Mouse (Mus musculus) mature B cell (primary cell): ENCODE measurements around the gene Fam171a2.

Experiments
- in situ Hi-C: fragments of 300-500 bp; cut with MboI; formaldehyde crosslinking; loops from 2 replicates; pipeline ENCODE4 v1.14.3; 2019

The Fam171a2 gene

DNA sequence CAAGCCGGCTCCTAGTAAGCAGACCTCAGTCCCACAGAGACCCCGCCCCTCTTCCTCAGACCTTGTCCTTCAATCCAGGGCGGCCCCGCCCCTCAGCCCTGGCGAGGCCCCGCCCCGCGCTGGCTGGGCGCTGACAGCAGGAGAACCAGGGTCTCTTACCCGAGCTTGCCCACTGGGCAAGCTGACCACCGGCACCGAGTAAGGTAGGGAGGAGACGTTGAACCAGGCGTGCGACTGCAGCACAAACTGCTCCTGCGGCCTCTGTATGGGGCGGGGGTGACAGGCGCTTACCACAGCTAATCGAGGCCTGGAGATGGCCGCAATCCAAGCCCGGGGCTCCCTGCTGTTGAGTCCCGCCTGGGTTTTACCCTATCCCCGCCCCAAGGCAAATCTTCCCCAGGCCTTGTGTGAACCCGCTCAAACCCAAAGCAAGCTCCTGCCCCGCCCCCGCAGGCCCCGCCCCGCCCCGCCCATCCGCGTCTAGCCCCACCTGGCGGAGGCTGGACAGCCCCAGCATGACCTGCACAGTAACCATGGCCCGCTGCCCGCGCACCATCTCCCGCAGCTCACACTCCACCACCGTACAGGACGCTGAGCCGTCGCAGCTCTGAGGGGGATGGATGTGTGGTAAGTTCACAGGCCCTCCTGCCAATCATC lies 8.4 kb upstream of the Fam171a2 start:
- in situ Hi-C loops = no loop called here

DNA sequence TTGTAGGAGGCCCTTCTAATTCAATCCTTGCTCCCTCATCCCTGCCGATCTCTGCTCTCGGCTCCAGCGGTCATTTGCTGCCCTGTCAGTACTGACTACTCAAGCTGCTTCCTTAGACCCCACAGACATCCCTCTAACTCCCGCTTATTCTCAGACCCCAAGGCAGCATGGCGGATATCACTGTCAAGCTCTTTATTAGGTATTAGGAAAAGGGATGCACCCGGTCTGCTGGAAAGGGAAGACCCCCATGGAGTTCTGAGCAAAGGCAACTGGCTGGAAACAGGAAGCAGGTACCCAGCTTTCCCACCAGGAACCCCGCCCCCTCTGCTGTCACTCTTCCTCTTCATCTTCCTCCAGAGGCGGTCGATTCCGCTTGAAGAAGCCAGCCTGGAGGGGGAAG lies 5.6 kb upstream of the Fam171a2 start:
- in situ Hi-C loops = no loop called here

DNA sequence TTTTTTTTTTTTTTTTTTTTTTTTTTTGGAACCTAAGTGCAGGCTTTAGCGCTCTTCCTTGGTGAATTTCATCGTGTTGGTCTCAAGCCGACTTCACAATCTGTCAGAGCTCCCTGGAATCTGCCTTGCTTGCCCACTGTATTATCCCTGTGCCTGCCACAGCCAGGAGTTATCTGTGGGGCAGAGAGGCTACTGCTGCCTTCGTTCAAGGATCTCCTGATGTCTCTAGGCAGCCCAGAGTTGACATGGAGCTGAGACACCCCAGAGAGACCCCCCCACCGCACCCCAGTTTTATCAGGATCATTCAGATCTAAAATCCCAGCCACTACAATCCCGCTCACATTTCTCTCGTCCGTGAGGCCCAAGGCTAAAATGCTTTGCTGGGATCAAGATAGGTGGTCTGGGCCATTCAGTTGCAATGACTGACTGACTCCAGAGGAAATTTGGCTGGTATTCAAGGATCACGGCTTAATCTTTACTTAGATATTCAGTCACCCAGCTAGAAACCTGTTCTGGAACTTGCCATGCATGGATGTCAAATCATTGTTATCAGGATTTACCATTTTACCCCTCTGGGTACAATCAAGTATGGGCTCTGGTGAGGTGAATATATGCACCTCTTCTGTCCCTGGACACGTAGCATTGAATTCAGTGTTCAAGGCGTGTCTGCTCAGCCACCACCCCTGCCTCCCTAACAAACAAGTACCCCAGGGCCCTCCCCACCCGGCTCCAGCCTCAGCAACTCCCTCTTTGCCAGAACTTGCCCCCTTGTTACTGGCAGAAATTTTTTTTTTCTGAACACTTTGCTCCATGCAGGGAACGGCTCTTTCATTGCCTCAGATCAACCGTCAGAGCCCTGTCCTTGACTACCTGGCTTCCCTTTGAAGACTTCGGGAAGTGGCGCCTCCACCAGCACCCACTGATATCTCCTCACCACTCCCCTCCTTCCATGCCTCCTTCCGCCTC lies 1.8 kb upstream of the Fam171a2 start:
- in situ Hi-C loops = no loop called here

DNA sequence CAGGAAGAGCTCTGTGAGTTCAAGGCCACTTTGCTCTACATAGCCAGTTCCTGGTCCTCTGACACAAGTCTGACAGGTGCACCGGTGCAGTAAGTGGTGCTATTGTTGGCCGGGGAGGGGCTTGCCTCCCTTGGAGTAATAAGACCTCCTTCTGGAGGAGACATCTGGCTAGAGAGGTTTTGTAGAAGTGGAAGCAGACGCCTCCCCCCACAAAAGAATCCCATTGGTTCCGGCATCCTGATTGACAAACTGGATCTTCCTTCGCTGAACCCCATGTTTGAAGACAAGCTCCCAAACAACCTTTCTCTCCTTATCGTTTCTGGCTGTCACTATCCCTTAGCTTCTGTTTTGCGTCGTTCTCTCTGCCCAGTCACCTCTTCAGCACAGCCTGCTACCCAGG lies 845 bp upstream of the Fam171a2 start:
- in situ Hi-C loops = no loop called here

DNA sequence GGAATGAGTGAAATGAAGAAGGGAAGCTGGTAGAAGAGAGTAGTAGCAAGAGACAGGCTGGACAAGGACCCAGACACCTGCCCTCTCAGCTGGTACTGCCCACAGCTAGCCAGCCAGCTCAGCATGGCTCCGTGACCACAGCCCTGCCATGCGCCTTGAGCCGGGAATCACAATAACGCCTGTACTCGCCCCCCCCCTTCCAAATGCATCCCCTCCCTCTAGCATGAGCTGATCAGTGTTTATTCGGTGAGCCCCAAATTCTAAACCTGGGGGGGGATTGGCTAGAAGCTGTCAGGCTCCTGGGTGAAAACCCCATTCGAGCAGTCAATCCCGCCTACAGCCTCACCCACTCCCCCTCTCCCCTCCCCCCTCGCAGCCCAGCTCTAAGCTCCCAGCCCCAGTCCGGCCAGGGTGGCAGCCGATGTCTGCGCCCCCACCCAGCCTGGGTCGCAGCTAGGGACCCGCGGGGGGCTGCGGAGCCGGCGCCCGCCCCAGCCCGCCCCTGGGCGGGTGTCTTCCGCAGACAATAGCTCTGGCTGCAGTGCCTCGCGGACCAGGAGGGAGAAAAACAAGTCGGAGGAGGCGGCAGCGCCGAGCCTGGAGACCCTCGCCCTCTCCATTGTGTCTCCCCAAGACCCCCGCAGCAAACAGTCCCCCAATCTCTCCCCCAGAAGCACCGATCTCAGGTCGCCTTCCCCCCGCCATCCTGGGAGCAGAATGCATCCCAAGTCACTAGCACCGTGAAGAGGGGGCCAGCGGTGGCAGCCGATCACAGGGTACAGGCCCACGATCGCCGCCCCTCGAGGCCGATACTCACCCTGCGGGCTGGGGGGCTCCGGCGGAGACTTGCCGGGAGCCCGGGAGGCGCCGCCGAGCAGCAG lies 661 bp downstream of the Fam171a2 start:
- in situ Hi-C loops = no loop called here

DNA sequence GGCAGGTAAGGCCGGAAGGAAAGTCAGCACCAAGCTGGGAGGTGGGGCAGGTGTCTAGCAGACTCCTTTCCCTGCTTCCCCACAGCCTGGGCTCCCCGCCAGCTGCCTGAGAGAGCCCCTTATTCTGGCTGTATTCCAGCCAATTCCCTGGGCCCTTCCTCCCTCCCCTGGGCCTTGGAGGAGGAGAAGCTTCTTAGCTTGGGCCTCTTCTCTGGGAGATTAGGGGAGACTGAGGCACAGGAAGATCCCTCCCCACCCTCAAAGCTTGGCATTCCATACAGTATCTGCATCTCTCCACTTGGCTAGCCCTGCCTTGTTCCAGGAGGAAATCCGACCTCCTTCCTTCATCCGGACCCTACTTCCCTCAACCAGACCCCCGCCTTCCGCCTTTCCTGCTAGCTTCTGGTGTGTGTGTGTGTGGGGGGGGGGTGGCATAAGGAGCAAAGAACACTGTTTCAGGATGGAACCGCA lies 1.6 kb downstream of the Fam171a2 start:
- in situ Hi-C loops = no loop called here

DNA sequence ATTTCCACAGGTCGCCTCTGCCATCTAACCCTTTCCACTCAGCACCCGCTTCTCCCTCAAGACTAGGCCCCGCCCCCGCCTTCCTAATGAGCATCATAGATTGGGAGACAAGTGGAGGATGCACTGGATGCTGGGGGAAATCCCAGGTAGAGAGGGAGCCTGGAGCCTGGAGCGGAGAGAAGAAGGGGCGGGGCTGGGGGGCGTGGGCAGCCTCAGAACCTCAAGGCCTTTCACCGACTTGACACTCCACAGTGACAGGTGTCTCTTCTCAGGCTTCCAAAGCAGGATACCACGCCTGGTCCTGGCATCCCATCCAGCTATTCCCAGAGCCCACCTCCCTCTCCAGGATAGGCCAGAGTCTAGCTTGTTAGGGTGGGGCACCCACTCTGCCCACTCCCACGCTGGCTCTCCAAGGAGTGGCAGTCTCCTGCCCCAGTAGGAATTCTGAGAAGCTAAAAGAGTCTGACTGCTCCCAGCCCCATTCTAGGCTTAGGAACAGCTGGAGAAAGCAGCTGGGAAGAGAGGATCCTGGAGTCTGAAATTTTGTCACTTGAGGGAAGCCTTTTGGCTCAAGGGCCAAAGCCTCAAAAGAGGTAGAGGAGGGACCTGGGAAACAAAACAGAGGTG lies 2.1 kb downstream of the Fam171a2 start:
- in situ Hi-C loops = no loop called here

DNA sequence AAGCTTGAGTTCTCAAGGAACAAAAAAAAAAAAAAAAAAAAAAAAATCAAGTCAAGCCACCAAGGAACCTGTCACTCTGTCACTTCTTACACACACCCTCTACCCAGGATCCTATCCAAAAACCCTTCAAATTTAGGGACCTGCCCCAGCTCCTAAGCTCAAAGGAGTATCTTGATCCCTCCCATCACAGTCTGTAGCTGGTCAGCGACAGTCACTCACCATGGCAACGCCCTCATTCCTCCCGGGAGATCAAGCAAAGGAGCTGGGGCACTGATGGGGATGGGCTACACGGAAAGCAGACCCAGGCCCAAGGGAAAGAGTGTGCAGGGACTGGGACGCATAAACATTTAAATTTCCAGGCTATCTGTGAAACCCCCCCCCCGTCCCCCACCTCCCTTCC lies 2.7 kb downstream of the Fam171a2 start:
- in situ Hi-C loops = no loop called here

DNA sequence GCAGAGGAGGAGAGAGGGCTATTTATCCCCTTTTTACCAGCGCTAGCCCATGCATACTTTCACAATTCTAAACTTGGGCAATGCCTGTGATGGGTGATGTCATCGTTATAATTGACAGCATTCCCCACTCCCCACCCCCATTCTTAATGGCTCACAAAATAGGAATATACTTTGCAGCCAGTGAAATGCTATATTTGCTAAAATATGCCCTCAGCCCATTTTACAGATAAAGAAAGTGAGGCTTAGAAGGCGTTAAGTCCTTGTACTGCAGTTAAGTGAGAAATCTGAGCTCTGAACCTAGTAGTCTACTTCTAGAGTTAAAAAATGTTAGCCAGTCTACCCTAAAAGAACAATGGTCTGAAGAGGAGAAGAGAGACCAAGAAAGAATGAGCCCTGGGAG lies 3.2 kb downstream of the Fam171a2 start:
- in situ Hi-C loops = no loop called here

DNA sequence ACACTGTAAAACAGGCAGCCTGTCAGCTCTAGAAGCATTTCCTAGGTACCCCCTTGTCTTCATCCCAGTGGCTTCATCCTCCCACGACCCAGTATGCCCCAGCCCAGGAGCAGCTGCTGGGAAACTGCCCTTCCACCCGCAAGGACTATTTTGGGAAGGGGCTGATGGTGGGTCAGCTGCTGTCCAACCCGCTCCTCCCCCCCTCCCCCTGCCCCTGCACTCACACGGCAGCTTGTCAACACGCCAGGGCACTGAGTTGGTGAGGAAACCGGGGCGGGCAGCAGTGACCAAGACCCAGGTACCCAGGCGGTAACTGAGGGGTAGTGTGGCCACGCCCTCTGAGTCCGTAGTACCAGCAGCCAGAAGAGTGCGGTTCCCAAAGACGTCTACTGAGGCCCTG lies 3.7 kb downstream of the Fam171a2 start:
- in situ Hi-C loops = no loop called here

DNA sequence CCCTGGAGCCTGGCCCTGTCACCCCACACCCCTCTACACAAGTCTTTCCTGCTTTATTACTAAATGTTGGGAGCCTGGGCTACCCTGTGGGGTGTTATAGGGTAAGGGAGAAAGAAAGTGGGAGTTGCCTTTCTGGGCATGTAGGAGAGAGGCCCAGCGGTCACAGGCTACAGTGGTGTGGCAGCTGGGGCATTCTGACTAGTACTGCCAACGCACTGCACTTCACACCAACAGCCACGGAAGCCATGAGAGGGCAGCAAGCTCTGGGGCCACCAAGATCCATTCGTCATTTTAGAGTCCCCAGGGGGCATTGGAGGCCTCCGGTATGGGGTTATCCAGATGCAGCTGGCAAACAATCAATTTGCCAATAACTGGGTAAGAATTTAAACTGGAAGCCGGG lies 5.4 kb downstream of the Fam171a2 start:
- in situ Hi-C loops = no loop called here

DNA sequence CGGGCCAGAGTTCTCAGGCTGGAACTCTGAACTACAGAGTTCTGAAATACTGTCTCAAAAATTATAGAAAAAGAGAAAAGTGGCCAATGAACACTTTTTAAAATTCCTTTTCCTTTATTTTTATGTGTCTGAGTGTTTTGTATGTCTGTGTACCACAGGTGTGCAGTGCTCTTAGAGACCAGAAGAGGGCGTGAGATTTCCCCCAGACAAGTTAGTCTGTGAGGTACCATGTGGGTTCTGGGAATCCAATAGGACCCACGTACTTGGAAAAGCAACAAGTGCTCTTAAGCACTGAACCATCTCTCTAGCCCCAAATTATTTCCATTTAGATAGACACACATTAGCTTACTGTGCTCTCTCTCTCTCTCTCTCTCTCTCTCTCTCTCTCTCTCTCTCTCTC lies 6.0 kb downstream of the Fam171a2 start:
- in situ Hi-C loops = no loop called here

DNA sequence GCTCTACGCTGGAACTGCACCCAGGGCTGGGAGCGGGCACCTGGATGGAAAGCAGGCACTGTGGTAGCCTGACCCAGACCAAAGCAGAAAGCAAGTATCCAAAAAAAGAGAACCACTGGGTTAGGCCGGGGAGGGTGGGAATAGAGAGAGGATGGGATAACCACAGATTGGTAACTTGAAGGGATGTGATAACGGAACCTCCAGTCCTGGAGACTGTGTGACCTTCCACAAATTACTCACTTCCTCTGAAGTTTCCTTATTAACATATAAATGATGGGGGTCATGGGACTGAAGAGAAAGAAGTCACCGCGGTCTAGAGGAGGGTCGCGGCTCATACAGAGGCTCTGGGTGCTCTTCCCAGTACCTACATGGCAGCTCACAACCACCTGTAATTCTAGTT lies 7.2 kb downstream of the Fam171a2 start:
- in situ Hi-C loops = no loop called here

DNA sequence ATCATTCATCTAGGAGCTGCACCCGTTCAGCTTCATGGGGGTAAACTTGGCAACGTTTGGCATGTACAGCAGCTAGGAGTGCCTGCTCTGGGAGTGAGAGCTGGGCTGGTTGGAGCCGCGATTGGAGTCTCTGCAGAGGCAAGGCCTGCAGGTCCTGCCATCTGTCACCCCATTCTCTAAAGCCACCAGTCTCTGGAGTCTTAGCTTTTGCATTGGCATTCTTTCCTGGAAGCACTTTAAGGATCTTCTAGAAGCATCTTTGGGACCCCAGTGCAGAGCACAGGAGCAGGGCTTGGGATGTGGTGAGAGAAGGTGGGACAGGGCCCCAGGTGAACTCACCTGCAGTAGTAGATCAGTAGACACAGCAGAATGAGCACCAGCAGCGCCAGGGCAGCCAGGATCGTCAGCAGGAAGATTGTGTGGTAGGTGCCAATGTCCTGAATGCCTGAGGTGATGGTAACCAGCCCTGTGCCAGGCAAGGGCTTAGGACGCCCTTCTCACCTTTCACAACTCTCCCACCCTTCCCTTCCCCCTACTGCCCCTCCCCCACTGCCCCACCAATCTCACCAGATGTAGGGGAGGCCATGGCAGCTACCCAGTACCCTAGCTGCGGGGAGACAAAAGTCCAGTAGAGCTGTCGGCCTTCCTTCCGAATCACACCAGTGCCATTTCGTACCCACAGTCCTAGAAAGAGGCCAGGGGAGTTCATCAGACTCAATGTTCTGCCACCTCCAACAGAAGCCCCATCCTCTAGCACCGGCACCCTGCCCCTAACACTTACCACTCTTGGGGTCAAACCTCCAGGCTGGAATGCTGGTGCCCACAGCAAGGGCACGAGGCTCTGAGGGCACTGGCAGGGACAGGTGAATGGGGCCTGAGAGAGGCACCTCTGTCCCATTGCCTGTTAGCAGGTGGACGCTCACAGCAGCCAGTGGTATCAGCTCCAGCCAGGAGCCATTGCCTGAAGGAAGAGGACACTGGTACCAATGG lies 8.1 kb downstream of the Fam171a2 start:
- in situ Hi-C loops = no loop called here

DNA sequence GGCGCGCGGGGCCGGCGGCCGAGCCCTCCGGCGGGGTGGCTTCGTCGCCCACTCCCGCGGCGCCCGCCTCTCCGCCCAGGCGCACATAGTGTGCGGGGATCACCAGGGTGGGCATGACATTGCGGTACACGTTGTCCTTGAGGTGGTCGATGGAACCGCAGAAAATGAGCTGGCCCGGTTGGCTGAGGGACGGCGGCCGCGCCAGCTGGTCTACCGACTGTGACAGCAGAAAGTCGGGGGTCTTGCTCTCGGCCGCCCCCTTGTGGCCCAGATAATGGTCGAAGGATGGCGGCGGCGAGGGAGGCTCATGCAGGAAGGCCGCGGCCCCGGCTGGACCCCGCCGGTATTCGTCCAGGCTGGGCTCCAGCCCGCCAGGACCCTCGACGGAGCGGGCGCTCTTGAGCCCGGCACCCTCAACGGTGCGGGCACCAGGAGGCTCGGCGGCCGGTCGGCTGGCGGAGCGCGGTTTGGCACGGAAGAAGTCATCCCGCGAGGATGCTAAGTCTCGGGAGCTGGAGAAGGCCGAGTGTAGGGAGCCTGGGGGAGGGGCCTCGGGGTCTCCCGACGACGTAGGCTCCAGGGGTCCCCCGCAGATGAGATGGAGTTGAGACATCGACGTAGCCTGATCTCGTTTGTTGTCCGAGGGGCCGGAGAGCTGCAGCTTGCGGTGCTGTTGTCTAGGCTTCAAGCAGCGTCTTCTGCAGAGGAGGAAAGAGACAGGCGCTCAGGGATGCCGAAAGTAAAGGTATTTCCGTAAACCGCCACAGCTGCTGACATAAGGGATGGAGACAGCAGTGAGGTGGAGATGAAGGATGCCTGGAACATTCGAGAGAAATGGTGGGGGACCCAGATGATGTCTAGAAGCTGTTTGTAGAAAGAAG lies 9.0 kb downstream of the Fam171a2 start:
- in situ Hi-C loops = no loop called here

DNA sequence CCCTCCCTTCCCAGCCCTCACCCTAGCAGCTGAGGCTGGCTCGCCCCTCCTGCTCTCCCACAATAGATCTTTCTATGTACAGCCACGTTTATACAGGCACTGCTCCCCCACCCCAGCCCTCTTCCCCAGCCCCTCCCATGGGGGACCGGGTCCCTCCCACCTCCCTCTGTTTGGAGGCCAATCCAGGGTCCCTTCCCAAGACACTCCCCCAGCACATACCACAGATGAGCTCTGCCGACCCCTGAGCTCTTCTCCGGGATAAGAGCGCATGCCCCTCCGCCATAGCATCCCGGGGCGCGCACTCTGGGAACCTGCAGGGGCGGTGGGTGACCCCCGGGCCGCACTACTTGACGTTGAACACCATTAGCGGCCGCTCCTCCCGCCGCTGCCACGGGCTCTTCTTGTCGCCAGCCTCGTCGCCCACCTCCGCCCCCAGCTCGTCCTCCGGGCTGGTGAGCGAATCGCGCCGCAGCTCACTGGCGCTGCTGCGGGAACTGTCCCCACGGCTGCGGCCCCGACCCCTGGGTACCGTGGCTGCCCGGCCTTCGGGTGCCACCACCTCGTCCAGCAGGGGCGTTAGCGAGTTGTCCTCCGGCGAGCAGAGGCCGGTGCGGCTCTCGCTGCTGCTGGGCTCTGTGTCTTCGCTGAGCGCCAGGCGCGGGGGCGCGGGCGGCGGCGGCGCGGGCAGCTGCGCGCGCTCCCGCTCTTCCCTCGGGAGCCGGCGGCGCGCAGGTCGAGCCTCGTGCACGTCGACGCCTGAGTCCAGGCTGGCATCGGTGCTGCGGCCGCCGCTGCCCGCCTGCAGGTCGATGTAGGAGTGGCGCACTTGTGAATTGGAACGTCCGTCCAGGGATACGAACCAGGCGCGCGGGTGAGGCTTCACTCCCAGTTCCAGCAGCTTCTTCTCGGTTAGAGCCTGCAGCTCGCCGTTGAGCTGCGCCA lies 10.1 kb downstream of the Fam171a2 start:
- in situ Hi-C loops = no loop called here

DNA sequence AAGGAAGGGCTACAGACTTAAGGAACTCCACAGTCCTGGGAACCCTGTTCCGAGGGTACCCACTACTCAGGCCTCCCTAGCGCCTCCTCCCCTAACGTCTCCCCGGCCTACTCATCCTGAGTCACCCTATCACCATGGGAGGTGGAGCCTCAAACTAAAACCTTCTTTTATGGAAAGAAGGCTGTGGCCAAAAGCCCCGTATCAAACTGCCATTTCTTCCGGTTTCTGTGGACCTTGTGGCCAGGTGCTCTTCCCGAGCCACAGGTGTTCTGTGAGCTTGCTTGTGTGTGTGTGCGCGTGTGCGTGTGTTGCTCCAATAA lies 11.1 kb downstream of the Fam171a2 start:
- in situ Hi-C loops = no loop called here

DNA sequence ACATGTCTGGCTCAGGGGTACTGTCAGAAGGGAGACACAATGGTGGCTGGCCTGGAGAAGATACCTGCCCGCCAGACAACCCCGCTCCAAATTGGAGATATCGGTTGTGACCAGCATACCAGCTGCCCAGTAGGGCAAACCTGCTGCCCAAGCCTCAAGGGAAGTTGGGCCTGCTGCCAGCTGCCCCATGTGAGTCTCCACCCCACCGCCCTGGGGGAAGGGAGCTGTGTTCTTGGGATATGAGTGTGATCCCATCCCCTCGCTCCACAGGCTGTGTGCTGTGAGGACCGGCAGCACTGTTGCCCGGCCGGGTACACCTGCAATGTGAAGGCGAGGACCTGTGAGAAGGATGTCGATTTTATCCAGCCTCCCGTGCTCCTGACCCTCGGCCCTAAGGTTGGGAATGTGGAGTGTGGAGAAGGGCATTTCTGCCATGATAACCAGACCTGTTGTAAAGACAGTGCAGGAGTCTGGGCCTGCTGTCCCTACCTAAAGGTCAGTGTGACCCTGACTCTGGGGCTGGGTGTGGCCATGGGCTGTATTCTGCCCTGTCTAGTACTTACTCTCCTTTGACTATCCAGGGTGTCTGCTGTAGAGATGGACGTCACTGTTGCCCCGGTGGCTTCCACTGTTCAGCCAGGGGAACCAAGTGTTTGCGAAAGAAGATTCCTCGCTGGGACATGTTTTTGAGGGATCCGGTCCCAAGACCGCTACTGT lies 11.6 kb downstream of the Fam171a2 start:
- in situ Hi-C loops = no loop called here
